Mouse (Mus musculus): ENCODE results near the gene Fubp1. TPM values are rescaled to one million over a fixed set of nuclear protein-coding genes. Genes with fewer than 3 reads are reported as not detected.

The Fubp1 gene
- polyA plus RNA-seq, 1 experiment, result 284 TPM

- 21% methylated on average over 1 of the region's 1 CpGs for WGBS
- Histone ChIP-seq H3K4me3 (ENCODE audit: insufficient read depth, low read depth, low read length) (no peak overlapping the region), H3K4me1 (ENCODE audit: control insufficient read depth, insufficient read depth, low read length) (peaks cover 14% of the 10 kb centered on the region), H3K27ac (ENCODE audit: insufficient read depth, low read depth, low read length) (no peak overlapping the region)
- TF ChIP-seq POLR2A (IDR thresholded peaks at IDR 0.05; ENCODE audit: insufficient read depth, low read depth, low read length), result no peak
Measured at GRCm38 (mm10) chr3:152170407-152170806, 39.8 kb upstream of the Fubp1 start.

DNA sequence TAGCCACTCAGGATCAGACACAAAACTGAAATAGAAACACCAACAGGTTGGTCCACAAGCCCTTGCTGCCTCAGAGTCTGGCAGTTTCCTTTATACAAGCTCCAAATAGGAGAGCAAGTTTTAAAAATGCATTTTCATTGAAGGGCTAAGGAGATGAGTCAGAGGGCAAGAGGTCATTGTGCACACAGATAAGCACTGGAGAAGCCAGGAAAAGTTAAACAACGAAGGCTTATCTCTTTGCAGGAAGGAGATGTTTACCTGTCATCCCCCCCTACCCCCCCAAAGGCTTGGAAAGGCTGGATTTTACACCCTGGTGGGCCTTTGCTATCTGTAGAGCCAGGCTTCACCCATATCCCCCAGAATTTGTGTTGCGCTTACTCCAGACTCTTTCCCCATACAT is 39.0 kb upstream of the Fubp1 start:
- Histone ChIP-seq H3K4me1 (ENCODE audit: control insufficient read depth, insufficient read depth, low read length) (peaks cover 7% of the 10 kb centered on the region), H3K4me3 (ENCODE audit: insufficient read depth, low read depth, low read length) (no peak overlapping the region), H3K27ac (ENCODE audit: insufficient read depth, low read depth, low read length) (no peak overlapping the region)
- TF ChIP-seq POLR2A (IDR thresholded peaks at IDR 0.05; ENCODE audit: insufficient read depth, low read depth, low read length), result no peak
- TF ChIP-seq CTCF (IDR thresholded peaks at IDR 0.05; ENCODE audit: insufficient read depth, low read depth, low read length), result no peak
- WGBS, result 90% methylated on average over 2 of the region's 2 CpGs

GRCm38 (mm10) chr3:152171862-152172261 is 38.4 kb upstream of the Fubp1 start:
- 83% methylated on average over 7 of the region's 7 CpGs for WGBS
- peaks cover 5% of the 10 kb centered on the region for H3K4me1 ChIP-seq (ENCODE audit: control insufficient read depth, insufficient read depth, low read length)
- no peak overlapping the region for H3K27ac ChIP-seq (ENCODE audit: insufficient read depth, low read depth, low read length)
- no peak overlapping the region for H3K4me3 ChIP-seq (ENCODE audit: insufficient read depth, low read depth, low read length)
- no peak for TF ChIP-seq CTCF (IDR thresholded peaks at IDR 0.05; ENCODE audit: insufficient read depth, low read depth, low read length)
- no peak for TF ChIP-seq POLR2A (IDR thresholded peaks at IDR 0.05; ENCODE audit: insufficient read depth, low read depth, low read length)

DNA sequence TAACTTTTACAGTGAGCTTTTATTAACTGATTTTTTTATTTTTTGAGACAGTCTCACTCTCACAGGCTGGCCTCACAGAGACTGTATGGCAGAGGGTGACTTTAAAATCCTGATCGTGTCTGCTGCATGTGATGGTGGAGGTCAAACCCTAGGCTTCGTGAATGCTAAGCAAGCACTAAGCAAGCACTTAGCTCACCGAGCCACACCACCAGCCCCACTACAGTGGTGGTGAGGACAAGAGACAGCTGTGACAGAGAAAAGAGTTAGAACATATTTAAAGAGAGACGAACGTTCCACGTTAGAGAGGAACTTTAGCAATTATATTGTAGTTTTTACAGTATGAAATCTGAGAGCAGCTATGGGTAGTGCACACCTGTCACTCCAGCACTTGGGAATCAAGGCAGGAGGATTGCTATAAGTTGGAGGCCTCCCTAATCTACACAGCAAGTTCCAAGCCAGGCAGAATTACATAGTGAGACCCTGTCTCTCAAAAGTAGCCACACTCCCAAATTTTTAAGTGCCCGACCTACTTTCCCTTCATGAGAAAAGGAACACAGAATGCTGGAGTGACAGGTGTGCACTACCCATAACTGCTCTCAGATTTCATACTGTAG is 37.8 kb upstream of the Fubp1 start:
- Histone ChIP-seq H3K27ac (ENCODE audit: insufficient read depth, low read depth, low read length) (no peak overlapping the region), H3K4me3 (ENCODE audit: insufficient read depth, low read depth, low read length) (no peak overlapping the region), H3K4me1 (ENCODE audit: control insufficient read depth, insufficient read depth, low read length) (no peaks in the 10 kb centered on the region)
- WGBS, result 94% methylated on average over 7 of the region's 7 CpGs
- no peak for TF ChIP-seq POLR2A (IDR thresholded peaks at IDR 0.05; ENCODE audit: insufficient read depth, low read depth, low read length)
- no peak for TF ChIP-seq CTCF (IDR thresholded peaks at IDR 0.05; ENCODE audit: insufficient read depth, low read depth, low read length)

- H3K4me3 ChIP-seq (ENCODE audit: insufficient read depth, low read depth, low read length), result no peak overlapping the region
- no peaks in the 10 kb centered on the region for H3K4me1 ChIP-seq (ENCODE audit: control insufficient read depth, insufficient read depth, low read length)
- WGBS, result 89% methylated on average over 4 of the region's 4 CpGs
- TF ChIP-seq POLR2A (IDR thresholded peaks at IDR 0.05; ENCODE audit: insufficient read depth, low read depth, low read length), result no peak
- no peak for TF ChIP-seq CTCF (IDR thresholded peaks at IDR 0.05; ENCODE audit: insufficient read depth, low read depth, low read length)
- no peak overlapping the region for H3K27ac ChIP-seq (ENCODE audit: insufficient read depth, low read depth, low read length)
Measured at GRCm38 (mm10) chr3:152178816-152179215, 31.4 kb upstream of the Fubp1 start.

DNA sequence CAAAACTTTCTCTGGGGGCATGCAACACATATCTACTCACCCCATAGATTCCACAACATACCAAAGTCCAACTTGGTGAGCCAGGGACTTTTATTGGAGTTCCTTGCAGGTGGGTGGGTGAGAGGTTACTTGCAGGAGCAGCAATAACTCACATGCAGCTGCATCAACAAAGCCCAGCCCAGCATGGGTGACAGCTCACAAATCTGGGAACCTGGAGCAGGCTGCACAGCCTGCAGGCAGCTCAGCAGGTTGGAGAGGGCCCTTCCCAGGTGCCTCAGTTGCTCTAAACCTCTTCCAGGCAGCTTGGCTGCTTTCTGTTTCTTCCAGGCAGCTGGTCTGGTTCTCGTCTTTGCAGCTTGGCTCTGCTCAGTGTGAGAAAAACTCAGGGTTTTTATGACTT is 30.9 kb upstream of the Fubp1 start:
- TF ChIP-seq CTCF (IDR thresholded peaks at IDR 0.05; ENCODE audit: insufficient read depth, low read depth, low read length) (no peak), POLR2A (IDR thresholded peaks at IDR 0.05; ENCODE audit: insufficient read depth, low read depth, low read length) (no peak)
- Histone ChIP-seq H3K4me3 (ENCODE audit: insufficient read depth, low read depth, low read length) (no peak overlapping the region), H3K4me1 (ENCODE audit: control insufficient read depth, insufficient read depth, low read length) (no peaks in the 10 kb centered on the region), H3K27ac (ENCODE audit: insufficient read depth, low read depth, low read length) (no peak overlapping the region)
- 71% methylated on average over 1 of the region's 1 CpGs for WGBS

- H3K4me1 ChIP-seq (ENCODE audit: control insufficient read depth, insufficient read depth, low read length), result no peaks in the 10 kb centered on the region
Measured at GRCm38 (mm10) chr3:152180624-152181023, 29.6 kb upstream of the Fubp1 start.

GRCm38 (mm10) chr3:152183522-152183921 is 26.7 kb upstream of the Fubp1 start:
- Histone ChIP-seq H3K4me3 (ENCODE audit: insufficient read depth, low read depth, low read length) (no peak overlapping the region), H3K27ac (ENCODE audit: insufficient read depth, low read depth, low read length) (no peak overlapping the region), H3K4me1 (ENCODE audit: control insufficient read depth, insufficient read depth, low read length) (no peaks in the 10 kb centered on the region)
- TF ChIP-seq CTCF (IDR thresholded peaks at IDR 0.05; ENCODE audit: insufficient read depth, low read depth, low read length) (no peak), POLR2A (IDR thresholded peaks at IDR 0.05; ENCODE audit: insufficient read depth, low read depth, low read length) (no peak)
- 68% methylated on average over 9 of the region's 9 CpGs for WGBS

More at GRCm38 (mm10) chr3:152180624-152181023, 29.6 kb upstream of the Fubp1 start:
- TF ChIP-seq POLR2A (IDR thresholded peaks at IDR 0.05; ENCODE audit: insufficient read depth, low read depth, low read length) (no peak), CTCF (IDR thresholded peaks at IDR 0.05; ENCODE audit: insufficient read depth, low read depth, low read length) (no peak)
- H3K27ac ChIP-seq (ENCODE audit: insufficient read depth, low read depth, low read length), result no peak overlapping the region
- no peak overlapping the region for H3K4me3 ChIP-seq (ENCODE audit: insufficient read depth, low read depth, low read length)
- 94% methylated on average over 4 of the region's 4 CpGs for WGBS

GRCm38 (mm10) chr3:152186106-152186505 is 24.1 kb upstream of the Fubp1 start:
- Histone ChIP-seq H3K4me1 (ENCODE audit: control insufficient read depth, insufficient read depth, low read length) (peaks cover 2% of the 10 kb centered on the region; the same call in 1 of the 2 replicates), H3K27ac (ENCODE audit: insufficient read depth, low read depth, low read length) (no peak overlapping the region), H3K4me3 (ENCODE audit: insufficient read depth, low read depth, low read length) (no peak overlapping the region)
- TF ChIP-seq CTCF (IDR thresholded peaks at IDR 0.05; ENCODE audit: insufficient read depth, low read depth, low read length) (no peak), POLR2A (IDR thresholded peaks at IDR 0.05; ENCODE audit: insufficient read depth, low read depth, low read length) (no peak)
- WGBS, result 87% methylated on average over 6 of the region's 6 CpGs

DNA sequence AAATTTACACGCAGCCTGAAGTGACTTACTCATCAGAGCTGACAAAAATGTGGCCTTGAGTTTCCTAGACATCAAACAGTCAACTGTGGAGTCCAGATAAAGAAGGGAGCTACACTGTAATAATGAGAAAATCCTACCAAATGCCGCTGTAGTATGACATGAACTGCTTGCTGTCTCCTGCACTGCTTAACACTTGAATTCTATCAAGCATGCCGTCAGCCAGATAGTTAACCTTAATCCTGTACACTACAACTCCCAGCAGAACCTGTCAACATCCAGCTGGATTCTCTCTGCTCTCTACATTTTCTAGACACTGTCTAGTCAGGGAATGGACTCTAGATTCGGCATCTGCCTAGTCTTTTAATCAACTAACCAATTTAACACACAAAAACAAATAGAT is 20.9 kb upstream of the Fubp1 start:
- TF ChIP-seq POLR2A (IDR thresholded peaks at IDR 0.05; ENCODE audit: insufficient read depth, low read depth, low read length) (no peak), CTCF (IDR thresholded peaks at IDR 0.05; ENCODE audit: insufficient read depth, low read depth, low read length) (no peak)
- H3K4me1 ChIP-seq (ENCODE audit: control insufficient read depth, insufficient read depth, low read length), result peaks cover 5% of the 10 kb centered on the region; the same call in 1 of the 2 replicates
- H3K27ac ChIP-seq (ENCODE audit: insufficient read depth, low read depth, low read length), result no peak overlapping the region
- no peak overlapping the region for H3K4me3 ChIP-seq (ENCODE audit: insufficient read depth, low read depth, low read length)
- 78% methylated on average over 4 of the region's 4 CpGs for WGBS

Measured in olfactory bulb, adult 2 months (tissue).